Mouse (Mus musculus) erythroid progenitor cell, adult 5-6 weeks (primary cell): ENCODE results near the gene Glyr1. TPM values are rescaled to one million over a fixed set of nuclear protein-coding genes. Genes with fewer than 3 reads are reported as not detected.

Experiments used
- ATAC-seq: replicated peaks from 2 replicates; pipeline ENCODE4 v1.8.0; 2016; ENCODE audit warnings: moderate number of reproducible peaks, mild to moderate bottlenecking, moderate TSS enrichment, inconsistent platforms; ENCODE audit not compliant: poor library complexity, low FRiP score, severe bottlenecking
- total RNA-seq, 2 experiments: library from RNA; stranded (forward) in 1 of 2; stranded (reverse) in 1 of 2; fragments of 150-400 nt in 1 of 2; fragments of 186-747, 209-891 nt in 1 of 2; gene quantifications; 2 replicates each; pipeline versions ENCODE4 v1.2.3 to v1.2.4; 2015 to 2017; ENCODE audit warnings: low replicate concordance in 2 of 2

Glyr1 gene
- total RNA-seq, 2 experiments from 2014 or later: 45.9 to 47.8 TPM

DNA sequence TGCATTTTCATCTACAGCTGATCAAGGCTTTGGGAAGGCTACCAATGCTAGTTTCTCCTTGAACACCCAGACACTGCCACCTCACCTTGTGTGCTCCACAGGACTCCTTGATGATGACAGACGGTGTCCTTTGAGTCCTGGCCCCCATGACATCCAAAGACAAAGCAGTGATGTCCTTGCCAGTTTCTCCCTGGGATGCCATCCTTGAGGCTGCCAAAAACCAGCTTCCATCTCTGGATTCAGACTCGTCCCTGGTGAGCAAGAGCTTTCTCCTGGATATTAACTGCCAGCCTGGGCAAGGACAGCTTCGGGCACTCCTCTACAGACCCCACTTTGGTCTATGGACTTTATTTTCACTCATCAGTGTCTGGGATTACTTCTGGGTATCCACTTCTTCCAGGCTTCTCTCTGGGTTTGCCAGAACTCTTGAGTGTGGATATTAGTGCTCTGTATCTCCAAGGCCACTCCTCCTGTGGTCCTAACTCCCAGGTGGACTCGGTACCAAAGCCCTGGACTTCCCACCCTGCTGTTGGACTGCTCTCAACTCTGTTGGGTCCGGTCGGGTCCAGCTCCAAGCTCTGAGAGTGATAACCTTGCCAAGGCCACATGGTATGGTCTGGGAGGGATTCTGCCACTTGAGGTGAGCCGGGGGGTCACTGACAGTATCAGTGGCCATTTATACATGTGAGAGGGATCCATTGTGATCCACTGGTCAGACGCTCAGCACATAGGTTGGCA, 84.1 kb downstream of the Glyr1 start:
- no peak for ATAC-seq

DNA sequence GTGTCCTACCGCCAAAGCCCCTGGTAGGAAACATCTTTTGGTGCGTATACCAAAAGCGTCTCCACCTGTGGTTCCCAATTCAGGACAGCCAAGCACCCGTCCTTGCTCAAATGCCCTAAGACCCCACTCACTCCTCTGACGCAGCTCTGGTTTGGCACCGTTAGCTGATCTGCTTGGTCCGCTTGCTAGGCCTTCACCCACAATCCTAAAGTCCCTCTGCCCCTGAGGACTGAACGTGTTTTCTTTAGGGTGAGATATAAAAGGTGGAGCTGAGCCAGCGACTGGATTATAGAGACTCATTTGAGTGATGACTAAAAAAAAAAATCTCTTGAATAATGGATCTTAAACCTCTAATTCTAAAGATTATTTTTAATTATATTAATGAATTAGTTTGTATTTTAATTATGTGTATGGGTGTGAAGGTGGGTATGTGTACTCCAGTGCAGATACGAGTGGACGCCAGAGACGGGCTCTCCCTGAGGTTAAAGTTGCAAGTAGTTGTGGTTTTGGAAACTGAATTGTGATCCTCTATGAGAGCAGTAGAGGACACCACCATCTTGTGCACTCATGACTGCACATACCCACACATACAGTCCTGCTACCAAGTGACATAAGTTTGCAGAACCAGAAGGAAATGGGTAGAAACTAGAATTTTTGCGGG, 84.8 kb downstream of the Glyr1 start:
- peak; percentile 17 for ATAC-seq

Other genes starting within 250 kb of the Glyr1 start
- gene 4930562C15Rik, start 214.4 kb downstream of the Glyr1 start, total RNA-seq (2015; ENCODE audit: low replicate concordance): not detected in 2 replicates
- gene 4930562C15Rik, start 214.4 kb downstream of the Glyr1 start, total RNA-seq (2017; ENCODE audit: low replicate concordance): not detected in 2 replicates
- gene Ubald1, start 169.5 kb downstream of the Glyr1 start, total RNA-seq (2015; ENCODE audit: low replicate concordance): 8.3 and 10.1 TPM in 2 replicates
- gene Ubald1, start 169.5 kb downstream of the Glyr1 start, total RNA-seq (2017; ENCODE audit: low replicate concordance): 0.91 and 1.7 TPM in 2 replicates
- 8.6 and 10.5 TPM in 2 replicates for gene Mgrn1, start 163.6 kb downstream of the Glyr1 start, total RNA-seq (2015; ENCODE audit: low replicate concordance)
- 0.38 and 2.2 TPM in 2 replicates for gene Mgrn1, start 163.6 kb downstream of the Glyr1 start, total RNA-seq (2017; ENCODE audit: low replicate concordance)
- gene Nudt16l1, start 111.1 kb downstream of the Glyr1 start, total RNA-seq (2015; ENCODE audit: low replicate concordance): 4.2 and 9.4 TPM in 2 replicates
- gene Nudt16l1, start 111.1 kb downstream of the Glyr1 start, total RNA-seq (2017; ENCODE audit: low replicate concordance): 0.53 and 5.8 TPM in 2 replicates
- gene Anks3, start 85.7 kb downstream of the Glyr1 start, total RNA-seq (2015; ENCODE audit: low replicate concordance): 13.0 and 20.9 TPM in 2 replicates
- 15.3 and 28.9 TPM in 2 replicates for gene Anks3, start 85.7 kb downstream of the Glyr1 start, total RNA-seq (2017; ENCODE audit: low replicate concordance)
- gene Sept12, start 52.0 kb downstream of the Glyr1 start, total RNA-seq (2015; ENCODE audit: low replicate concordance): not detected in 2 replicates
- 0.39 TPM in 1 of 2 replicates, not detected in the other for gene Sept12, start 52.0 kb downstream of the Glyr1 start, total RNA-seq (2017; ENCODE audit: low replicate concordance)
- gene Smim22, start 42.6 kb downstream of the Glyr1 start, total RNA-seq (2015; ENCODE audit: low replicate concordance): not detected in 2 replicates
- not detected in 2 replicates for gene Smim22, start 42.6 kb downstream of the Glyr1 start, total RNA-seq (2017; ENCODE audit: low replicate concordance)
- 13.0 and 19.7 TPM in 2 replicates for gene Rogdi, start 36.3 kb downstream of the Glyr1 start, total RNA-seq (2015; ENCODE audit: low replicate concordance)
- gene Rogdi, start 36.3 kb downstream of the Glyr1 start, total RNA-seq (2017; ENCODE audit: low replicate concordance): 4.9 and 10.9 TPM in 2 replicates
- 28.1 and 41.8 TPM in 2 replicates for gene Ubn1, start 194 bp upstream of the Glyr1 start, total RNA-seq (2015; ENCODE audit: low replicate concordance)
- gene Ubn1, start 194 bp upstream of the Glyr1 start, total RNA-seq (2017; ENCODE audit: low replicate concordance): 50.9 and 75.1 TPM in 2 replicates
- gene Ppl, start 82.6 kb upstream of the Glyr1 start, total RNA-seq (2015; ENCODE audit: low replicate concordance): not detected in 2 replicates
- not detected in 2 replicates for gene Ppl, start 82.6 kb upstream of the Glyr1 start, total RNA-seq (2017; ENCODE audit: low replicate concordance)
- gene Sec14l5, start 97.2 kb upstream of the Glyr1 start, total RNA-seq (2015; ENCODE audit: low replicate concordance): not detected in 2 replicates
- gene Sec14l5, start 97.2 kb upstream of the Glyr1 start, total RNA-seq (2017; ENCODE audit: low replicate concordance): not detected in 2 replicates
- 4.2 and 25.2 TPM in 2 replicates for gene Nagpa, start 154.1 kb upstream of the Glyr1 start, total RNA-seq (2015; ENCODE audit: low replicate concordance)
- gene Nagpa, start 154.1 kb upstream of the Glyr1 start, total RNA-seq (2017; ENCODE audit: low replicate concordance): 1.7 and 5.7 TPM in 2 replicates
- not detected in 2 replicates for gene AU021092, start 172.4 kb upstream of the Glyr1 start, total RNA-seq (2015; ENCODE audit: low replicate concordance)
- gene AU021092, start 172.4 kb upstream of the Glyr1 start, total RNA-seq (2017; ENCODE audit: low replicate concordance): not detected in 2 replicates
- 9.7 and 14.7 TPM in 2 replicates for gene Alg1, start 183.8 kb upstream of the Glyr1 start, total RNA-seq (2015; ENCODE audit: low replicate concordance)
- 0.83 and 8.2 TPM in 2 replicates for gene Alg1, start 183.8 kb upstream of the Glyr1 start, total RNA-seq (2017; ENCODE audit: low replicate concordance)
- 3.6 and 4.2 TPM in 2 replicates for gene Eef2kmt, start 206.1 kb upstream of the Glyr1 start, total RNA-seq (2015; ENCODE audit: low replicate concordance)
- 1.2 TPM in 1 of 2 replicates, not detected in the other for gene Eef2kmt, start 206.1 kb upstream of the Glyr1 start, total RNA-seq (2017; ENCODE audit: low replicate concordance)